Mouse (Mus musculus) neutrophil, adult 59 days (primary cell): ENCODE data around the gene Plcl2. TPM values are rescaled to one million over a fixed set of nuclear protein-coding genes. Genes with fewer than 3 reads are reported as not detected.

Experiments
- total RNA-seq, 2 experiments: library from RNA; stranded (reverse); gene quantifications; 1 replicate in 1 of 2; 2 replicates in 1 of 2; pipeline ENCODE4 v1.2.4; 2023

Plcl2 gene
- 100 to 1,000 TPM in 1 of 2 experiments, 10 to 100 TPM in 1; 99.1 to 110 TPM for total RNA-seq

DNA sequence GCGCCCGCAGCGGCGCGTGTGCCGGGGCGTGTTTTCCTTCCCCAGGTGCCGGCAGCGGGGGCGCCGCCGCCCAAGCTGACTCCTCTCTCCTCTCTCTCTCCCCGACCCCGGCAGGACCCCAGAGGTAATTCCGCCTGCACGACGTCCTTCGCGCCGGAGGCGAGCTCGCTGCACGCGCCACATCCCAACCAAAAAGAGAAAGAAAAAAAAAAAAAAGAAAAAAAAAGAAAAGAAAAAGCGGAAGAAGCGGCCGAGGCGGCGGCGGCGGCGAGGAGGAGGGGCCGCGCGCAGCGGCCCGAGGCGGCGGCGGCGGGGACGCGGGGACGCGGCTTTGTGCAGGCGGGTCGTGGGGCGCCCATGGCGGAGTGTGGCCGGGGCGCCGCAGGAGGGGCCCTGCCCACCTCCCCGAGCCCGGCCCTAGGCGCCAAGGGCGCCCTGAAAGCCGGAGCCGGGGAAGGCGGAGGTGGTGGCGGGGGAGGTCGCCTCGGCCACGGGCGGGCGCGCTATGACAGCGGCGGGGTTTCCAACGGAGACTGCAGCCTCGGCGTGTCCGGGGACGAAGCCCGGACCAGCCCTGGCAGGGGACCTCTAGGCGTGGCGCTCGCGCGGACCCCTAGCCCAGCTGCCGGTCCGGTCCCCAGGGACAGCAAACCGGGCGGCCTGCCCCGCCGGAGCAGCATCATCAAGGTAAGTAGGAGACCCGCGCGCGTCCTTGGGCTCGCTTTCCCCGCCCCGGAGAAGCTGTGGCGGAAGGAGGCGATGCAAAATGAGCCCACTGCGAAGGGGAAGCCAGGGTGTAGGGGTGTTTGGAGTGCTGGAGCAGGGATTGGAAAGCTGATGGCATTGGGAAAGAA, at the start of gene Plcl2:
TSS of gene Plcl2 (plus strand) at position 153 of the 854 bp plus-strand sequence.

Other genes with a start within 250 kb of the Plcl2 start
- not detected for gene Dazl, start 215.8 kb upstream of the Plcl2 start, total RNA-seq